Mouse (Mus musculus): ENCODE data around the gene Gm36028. TPM values are rescaled to one million over a fixed set of nuclear protein-coding genes. Genes with fewer than 3 reads are reported as not detected.
A peak's percentile ranks its signal among the peaks of the same experiment; 100 is the strongest.

Gene Gm36028
- polyA plus RNA-seq (2015; fragmentation: Nextera tagmentation; extraction: Ambion mirVana) = not detected in 2 replicates

GRCm38 (mm10) chr16:37861029-37861428 lies at the start of gene Gm36028:
Gene Gm36028 (minus strand): TSS chr16:37861146.
- no peak within 1 kb of the TSS for H3K4me2 ChIP-seq
- H3K4me3 ChIP-seq = no peak within 1 kb of the TSS
- no peaks in the 10 kb centered on the region for H3K36me3 ChIP-seq (replicated peaks)
- H3K9me3 ChIP-seq = no peaks in the 10 kb centered on the region
- ATAC-seq (replicated peaks) = no peak
- no peaks in the 10 kb centered on the region for H3K27me3 ChIP-seq (replicated peaks)
- no peak within 1 kb of the TSS for H3K27ac ChIP-seq
- no peaks in the 10 kb centered on the region for H3K4me1 ChIP-seq
- no peak within 1 kb of the TSS for H3K9ac ChIP-seq
- 92% methylated on average over 7 of the region's 7 CpGs for WGBS

- no peak for ATAC-seq (replicated peaks)
- H3K27ac ChIP-seq = no peak overlapping the region
- no peaks in the 10 kb centered on the region for H3K27me3 ChIP-seq (replicated peaks)
- H3K4me1 ChIP-seq = no peaks in the 10 kb centered on the region
- no peak overlapping the region for H3K9ac ChIP-seq
- 89% methylated on average over 3 of the region's 3 CpGs for WGBS
- H3K4me2 ChIP-seq = no peak overlapping the region
- H3K4me3 ChIP-seq = no peak overlapping the region
- no peaks in the 10 kb centered on the region for H3K36me3 ChIP-seq (replicated peaks)
- no peaks in the 10 kb centered on the region for H3K9me3 ChIP-seq
These were observed 45.5 kb upstream of the Gm36028 start for GRCm38 (mm10) chr16:37906456-37906855.

- H3K36me3 ChIP-seq (replicated peaks) = no peaks in the 10 kb centered on the region
- WGBS = 54% methylated on average over 11 of the region's 11 CpGs
- H3K4me1 ChIP-seq = no peaks in the 10 kb centered on the region
- H3K4me2 ChIP-seq = no peak overlapping the region
- H3K9me3 ChIP-seq = no peaks in the 10 kb centered on the region
- no peak overlapping the region for H3K4me3 ChIP-seq
- ATAC-seq (replicated peaks) = no peak
- H3K27me3 ChIP-seq (replicated peaks) = no peaks in the 10 kb centered on the region
- no peak overlapping the region for H3K27ac ChIP-seq
- H3K9ac ChIP-seq = no peak overlapping the region
These were observed 40.4 kb upstream of the Gm36028 start for GRCm38 (mm10) chr16:37901318-37901717.

DNA sequence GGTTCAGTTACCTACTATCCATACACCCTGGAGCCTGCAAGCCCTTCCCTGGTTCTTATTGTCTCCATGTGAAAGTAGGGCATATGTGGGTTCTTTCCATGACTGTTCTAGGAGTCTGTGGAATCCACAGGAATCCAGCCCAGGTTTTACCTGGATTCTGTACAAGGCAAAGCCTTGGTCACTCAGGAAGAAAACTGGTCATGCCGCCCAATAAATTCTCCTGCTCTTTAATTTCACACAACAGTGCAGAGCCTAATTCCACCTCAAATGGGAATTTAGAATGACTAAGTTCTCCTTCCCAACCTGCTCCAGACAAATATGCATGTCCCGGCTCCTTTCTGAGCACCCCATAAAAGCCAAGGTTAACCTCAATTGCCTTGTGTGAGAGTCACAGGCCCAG lies 38.4 kb upstream of the Gm36028 start:
- no peak for ATAC-seq (replicated peaks)
- H3K36me3 ChIP-seq (replicated peaks) = no peaks in the 10 kb centered on the region
- no peak overlapping the region for H3K27ac ChIP-seq
- WGBS = 41% methylated on average over 2 of the region's 2 CpGs
- no peaks in the 10 kb centered on the region for H3K9me3 ChIP-seq
- H3K9ac ChIP-seq = no peak overlapping the region
- no peaks in the 10 kb centered on the region for H3K4me1 ChIP-seq
- H3K4me2 ChIP-seq = no peak overlapping the region
- no peaks in the 10 kb centered on the region for H3K27me3 ChIP-seq (replicated peaks)
- H3K4me3 ChIP-seq = no peak overlapping the region

- no peak overlapping the region for H3K9ac ChIP-seq
- no peak for ATAC-seq (replicated peaks)
- H3K36me3 ChIP-seq (replicated peaks) = no peaks in the 10 kb centered on the region
- no peak overlapping the region for H3K4me3 ChIP-seq
- H3K9me3 ChIP-seq = no peaks in the 10 kb centered on the region
- no peak overlapping the region for H3K4me2 ChIP-seq
- no peak overlapping the region for H3K27ac ChIP-seq
- WGBS = 89% methylated on average over 5 of the region's 5 CpGs
- H3K4me1 ChIP-seq = no peaks in the 10 kb centered on the region
- H3K27me3 ChIP-seq (replicated peaks) = no peaks in the 10 kb centered on the region
These were observed 37.8 kb upstream of the Gm36028 start for GRCm38 (mm10) chr16:37898790-37899189.

DNA sequence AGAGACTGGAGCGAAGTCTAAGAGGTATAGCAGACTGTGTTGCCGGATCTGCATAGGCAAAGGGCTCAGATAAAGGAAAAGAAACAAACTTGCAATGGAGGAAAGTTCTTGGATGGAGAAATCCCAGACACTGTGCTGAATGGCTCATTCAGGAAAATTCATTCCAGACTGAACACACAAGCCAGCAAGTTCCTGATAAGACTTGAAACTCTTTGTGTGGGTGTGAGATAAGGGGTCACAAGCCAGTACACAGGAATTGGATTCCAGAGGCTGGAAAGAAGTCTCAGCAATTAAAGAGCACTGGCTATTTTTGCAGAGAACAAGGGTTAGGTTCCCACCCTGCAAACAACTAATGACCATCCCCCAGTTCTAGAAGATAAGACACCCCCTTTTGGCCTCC lies 33.0 kb upstream of the Gm36028 start:
- no peak overlapping the region for H3K4me3 ChIP-seq
- 83% methylated on average over 2 of the region's 2 CpGs for WGBS
- no peaks in the 10 kb centered on the region for H3K27me3 ChIP-seq (replicated peaks)
- no peak for ATAC-seq (replicated peaks)
- H3K4me2 ChIP-seq = no peak overlapping the region
- no peaks in the 10 kb centered on the region for H3K9me3 ChIP-seq
- H3K9ac ChIP-seq = no peak overlapping the region
- no peaks in the 10 kb centered on the region for H3K36me3 ChIP-seq (replicated peaks)
- H3K27ac ChIP-seq = no peak overlapping the region
- H3K4me1 ChIP-seq = no peaks in the 10 kb centered on the region

GRCm38 (mm10) chr16:37893381-37893780 lies 32.4 kb upstream of the Gm36028 start:
- no peak overlapping the region for H3K4me3 ChIP-seq
- H3K27ac ChIP-seq = no peak overlapping the region
- H3K4me2 ChIP-seq = no peak overlapping the region
- H3K4me1 ChIP-seq = no peaks in the 10 kb centered on the region
- H3K9me3 ChIP-seq = no peaks in the 10 kb centered on the region
- no peak for ATAC-seq (replicated peaks)
- 66% methylated on average over 6 of the region's 6 CpGs for WGBS
- no peaks in the 10 kb centered on the region for H3K27me3 ChIP-seq (replicated peaks)
- no peak overlapping the region for H3K9ac ChIP-seq
- H3K36me3 ChIP-seq (replicated peaks) = no peaks in the 10 kb centered on the region

DNA sequence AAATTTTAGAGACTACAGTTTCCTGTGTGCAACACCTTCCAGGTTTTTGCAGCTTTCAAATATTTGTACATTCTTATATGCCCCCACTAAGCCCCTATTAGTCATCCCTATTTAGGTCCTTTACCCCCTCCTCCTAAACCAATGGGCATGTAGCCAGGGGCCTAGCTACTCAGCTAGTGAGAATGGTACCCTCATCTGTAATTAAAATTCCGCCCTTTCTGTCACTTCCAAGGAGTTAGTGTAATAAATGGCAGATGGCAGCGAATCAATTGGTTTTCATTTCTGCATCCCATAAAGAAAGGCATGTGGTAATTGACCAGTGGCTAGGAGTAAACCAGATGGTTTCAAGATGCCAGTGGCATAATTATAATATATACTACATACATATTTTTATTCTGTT lies 31.7 kb upstream of the Gm36028 start:
- WGBS = 40% methylated on average over 2 of the region's 2 CpGs
- Histone ChIP-seq H3K4me1 (no peaks in the 10 kb centered on the region), H3K36me3 (replicated peaks) (no peaks in the 10 kb centered on the region), H3K4me2 (no peak overlapping the region), H3K4me3 (no peak overlapping the region), H3K9ac (no peak overlapping the region), H3K9me3 (no peaks in the 10 kb centered on the region), H3K27ac (no peak overlapping the region), H3K27me3 (replicated peaks) (no peaks in the 10 kb centered on the region)
- 0 out of 2 replicates have a peak, but pooled peaks have one; percentile 30 for ATAC-seq (replicated peaks)

DNA sequence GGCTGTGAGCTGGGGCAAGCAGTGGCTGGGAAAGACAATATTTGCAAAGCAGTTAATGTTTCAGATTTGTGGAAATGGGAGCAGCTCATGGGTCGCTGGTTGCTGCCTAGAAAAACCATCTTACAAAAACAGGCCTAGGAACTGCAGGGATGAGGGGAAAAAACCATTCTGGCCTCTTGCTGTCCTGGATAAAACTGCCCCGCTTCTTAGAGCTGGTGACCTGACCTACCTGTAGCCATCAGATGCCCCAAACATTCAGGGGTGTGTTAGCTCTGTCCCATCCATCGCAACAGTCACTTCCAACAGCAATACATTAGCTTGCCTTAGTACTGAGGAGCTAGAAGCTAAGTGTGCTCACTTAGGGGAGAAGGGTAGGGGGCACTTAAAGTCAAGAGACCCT lies 28.0 kb upstream of the Gm36028 start:
- Histone ChIP-seq H3K4me1 (no peaks in the 10 kb centered on the region), H3K36me3 (replicated peaks) (no peaks in the 10 kb centered on the region), H3K27me3 (replicated peaks) (no peaks in the 10 kb centered on the region), H3K9ac (no peak overlapping the region), H3K9me3 (no peaks in the 10 kb centered on the region), H3K4me3 (no peak overlapping the region), H3K27ac (no peak overlapping the region), H3K4me2 (no peak overlapping the region)
- ATAC-seq (replicated peaks) = no peak
- 92% methylated on average over 3 of the region's 3 CpGs for whole genome bisulfite sequencing

DNA sequence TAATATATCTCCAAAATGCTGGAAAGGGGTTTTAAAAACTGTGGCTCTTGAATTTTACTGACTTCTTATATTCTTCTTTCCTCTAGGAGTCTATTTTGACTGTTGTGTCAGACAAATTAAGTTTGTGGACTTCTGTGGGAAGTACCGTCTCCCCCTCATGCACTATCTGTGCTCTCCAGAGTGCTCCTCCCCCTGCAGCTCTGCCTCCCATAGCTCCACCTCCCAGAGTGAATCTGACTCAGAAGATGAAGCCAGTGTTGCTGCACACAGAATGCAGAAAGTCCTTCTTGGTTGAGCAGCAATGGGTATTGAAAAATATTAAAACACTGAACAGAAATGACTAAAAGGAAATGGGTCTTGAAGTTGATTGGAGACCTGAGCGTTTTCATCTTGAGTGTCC lies 20.2 kb upstream of the Gm36028 start:
- H3K9ac ChIP-seq = no peak overlapping the region
- no peak overlapping the region for H3K4me2 ChIP-seq
- no peaks in the 10 kb centered on the region for H3K9me3 ChIP-seq
- WGBS = 83% methylated on average over 2 of the region's 2 CpGs
- 0 out of 2 replicates have a peak, but pooled peaks cover 3% of the 10 kb centered on the region for H3K4me1 ChIP-seq
- no peaks in the 10 kb centered on the region for H3K27me3 ChIP-seq (replicated peaks)
- no peak overlapping the region for H3K27ac ChIP-seq
- peaks cover 32% of the 10 kb centered on the region for H3K36me3 ChIP-seq (replicated peaks)
- ATAC-seq (replicated peaks) = no peak
- H3K4me3 ChIP-seq = no peak overlapping the region

DNA sequence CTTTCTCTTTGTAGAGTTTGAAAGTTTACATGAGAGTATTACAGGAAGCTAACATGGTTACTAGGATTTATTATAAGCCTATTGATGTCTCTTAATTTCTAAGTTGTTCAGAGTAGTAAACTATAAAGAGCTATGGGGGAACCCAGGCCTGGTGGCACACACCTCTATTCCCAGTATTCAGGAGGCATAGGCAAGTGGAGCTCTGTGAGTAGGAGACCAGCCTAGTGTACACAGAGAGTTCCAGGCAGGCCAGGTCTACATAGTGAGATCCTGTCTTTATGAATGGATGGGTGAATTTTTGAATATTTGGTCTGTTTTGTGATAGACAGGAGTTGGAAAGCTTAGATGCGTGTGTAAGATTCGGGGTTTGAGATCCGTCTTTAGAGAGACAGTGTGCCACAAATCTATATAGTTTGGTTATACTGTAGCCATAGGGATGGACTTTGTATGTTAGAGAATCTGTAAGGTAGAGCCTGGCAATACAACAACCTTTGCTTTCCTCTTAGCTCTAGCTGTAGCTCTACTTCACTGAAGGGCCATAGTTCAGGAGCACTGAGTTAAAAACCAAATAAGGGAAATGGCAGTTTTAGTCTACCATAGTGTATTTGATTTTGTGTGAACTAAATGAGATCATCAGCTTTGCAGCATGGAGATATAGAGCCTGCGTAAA lies 18.9 kb upstream of the Gm36028 start:
- 94% methylated on average over 4 of the region's 4 CpGs for WGBS
- no peak overlapping the region for H3K4me2 ChIP-seq
- no peaks in the 10 kb centered on the region for H3K27me3 ChIP-seq (replicated peaks)
- H3K9me3 ChIP-seq = no peaks in the 10 kb centered on the region
- no peak for ATAC-seq (replicated peaks)
- no peak overlapping the region for H3K27ac ChIP-seq
- peaks cover 32% of the 10 kb centered on the region for H3K36me3 ChIP-seq (replicated peaks)
- no peak overlapping the region for H3K9ac ChIP-seq
- 0 out of 2 replicates have a peak, but pooled peaks cover 3% of the 10 kb centered on the region for H3K4me1 ChIP-seq
- H3K4me3 ChIP-seq = no peak overlapping the region

DNA sequence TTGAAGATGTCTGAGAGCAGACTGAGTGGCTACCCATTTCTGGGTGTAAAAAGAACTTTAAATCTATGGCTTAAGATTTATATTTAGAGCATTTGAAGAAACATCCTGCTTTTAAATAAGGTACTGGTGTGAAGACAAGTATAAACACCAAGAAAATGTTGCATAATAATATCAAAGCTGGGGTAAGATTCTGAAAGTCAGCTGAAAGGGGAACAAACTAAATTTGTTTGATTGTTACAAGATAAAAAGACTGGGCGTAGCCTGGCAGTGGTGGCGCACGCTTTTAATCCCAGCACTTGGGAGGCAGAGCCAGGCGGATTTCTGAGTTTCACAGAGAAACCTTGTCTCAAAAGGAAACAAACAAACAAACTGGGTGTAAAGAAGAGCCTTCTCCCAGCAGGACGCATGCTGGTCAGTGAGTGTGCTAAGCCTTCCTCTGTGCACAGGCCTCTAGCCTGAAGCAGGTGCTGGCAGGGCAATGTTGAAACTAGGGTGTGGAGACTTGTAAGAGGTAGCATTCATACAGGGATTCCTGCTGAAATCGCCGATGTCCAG lies 18.1 kb upstream of the Gm36028 start:
- no peak overlapping the region for H3K4me2 ChIP-seq
- no peaks in the 10 kb centered on the region for H3K27me3 ChIP-seq (replicated peaks)
- no peak for ATAC-seq (replicated peaks)
- H3K9me3 ChIP-seq = no peaks in the 10 kb centered on the region
- H3K36me3 ChIP-seq (replicated peaks) = peaks cover 32% of the 10 kb centered on the region
- WGBS = 85% methylated on average over 7 of the region's 7 CpGs
- H3K9ac ChIP-seq = no peak overlapping the region
- no peak overlapping the region for H3K4me3 ChIP-seq
- 0 out of 2 replicates have a peak, but pooled peaks cover 3% of the 10 kb centered on the region for H3K4me1 ChIP-seq
- H3K27ac ChIP-seq = no peak overlapping the region

DNA sequence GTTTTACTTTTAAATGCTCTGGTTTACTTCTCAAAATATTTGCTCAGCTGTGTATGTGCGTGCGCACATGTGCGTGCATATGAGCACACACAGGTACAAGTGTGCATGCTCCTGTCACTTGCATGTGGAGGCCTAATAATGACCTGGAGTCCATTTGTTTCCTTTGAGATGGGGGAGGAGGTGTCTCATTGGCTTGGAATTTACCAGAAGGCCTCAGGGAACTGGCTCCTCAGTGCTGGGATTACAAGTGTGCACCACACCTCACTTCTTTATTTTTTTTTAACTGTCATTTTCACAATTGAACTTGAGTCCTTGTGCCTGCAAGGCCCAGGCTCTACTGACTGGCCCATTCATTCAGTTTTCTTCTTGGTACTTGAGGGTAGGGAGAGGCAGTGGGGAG lies 16.5 kb upstream of the Gm36028 start:
- peaks cover 21% of the 10 kb centered on the region for H3K36me3 ChIP-seq (replicated peaks)
- WGBS = 98% methylated on average over 3 of the region's 3 CpGs
- no peak overlapping the region for H3K4me2 ChIP-seq
- H3K27ac ChIP-seq = no peak overlapping the region
- H3K27me3 ChIP-seq (replicated peaks) = no peaks in the 10 kb centered on the region
- H3K9ac ChIP-seq = no peak overlapping the region
- H3K9me3 ChIP-seq = no peaks in the 10 kb centered on the region
- no peak overlapping the region for H3K4me3 ChIP-seq
- H3K4me1 ChIP-seq = 0 out of 2 replicates have a peak, but pooled peaks cover 3% of the 10 kb centered on the region
- ATAC-seq (replicated peaks) = no peak
